Mouse (Mus musculus): ENCODE data around the gene Vps9d1.

DNA sequence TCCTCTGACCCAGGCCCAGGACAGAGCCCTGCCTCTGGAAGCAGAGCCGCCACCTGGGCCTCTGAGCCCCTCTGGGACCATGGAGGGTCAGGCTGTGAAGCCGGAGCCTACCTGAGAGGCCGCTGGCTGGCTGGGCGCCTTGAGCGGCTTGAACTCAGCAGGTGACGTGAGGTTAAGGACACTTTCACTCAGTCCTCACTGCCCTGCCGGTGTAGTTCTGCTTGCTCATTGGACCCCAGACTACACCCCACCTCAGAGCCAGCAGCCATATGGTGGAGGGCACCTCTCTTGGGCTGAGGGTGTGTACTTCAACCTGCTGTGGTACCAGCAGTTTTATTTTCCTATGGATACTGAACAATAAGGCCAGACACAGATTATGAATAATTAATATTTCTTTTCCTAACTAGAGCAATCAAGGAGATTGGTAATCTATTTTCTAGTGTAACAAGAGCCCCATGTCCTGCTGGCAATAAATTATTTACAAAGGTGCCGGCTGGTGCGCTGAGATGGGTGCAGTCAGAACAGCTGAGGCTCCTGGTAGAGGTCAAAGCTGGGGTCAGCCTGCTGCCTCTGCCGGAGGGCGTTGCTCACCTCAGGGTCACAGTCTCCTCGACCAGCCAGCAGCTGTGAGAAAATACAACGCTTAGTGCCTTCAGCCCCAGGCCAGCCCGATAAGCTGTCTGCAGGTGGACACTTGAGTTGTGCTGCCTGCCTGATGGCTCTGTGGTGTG, 13.9 kb upstream of the Vps9d1 start:
- TF ChIP-seq CTCF (conservative IDR thresholded peaks at IDR 0.05; ENCODE audit: low read length) (no peak), POU5F1 (IDR thresholded peaks at IDR 0.05; ENCODE audit: borderline replicate concordance, low read length) (no peak), NANOG (IDR thresholded peaks at IDR 0.05; ENCODE audit: borderline replicate concordance, low read length) (no peak)
